Mouse (Mus musculus) neural tube, embryonic 14.5 days (tissue): ENCODE measurements at regions not wholly inside any gene's neighbourhood (a gene's known extent, or its start where the extent isn't known, plus 50 kb on each side); places are given as distances from the start of the nearest gene placed in this dataset.
A peak's percentile ranks its signal among the peaks of the same experiment; 100 is the strongest.

Experiments used
- ATAC-seq: fragments of 200-750 bp; cut with Nextera tagmentation; 2 replicates; pipeline ENCODE4 v1.8.0; 2017; ENCODE audit warnings: low read depth, mild to moderate bottlenecking, moderate TSS enrichment, moderate library complexity
- H3K27ac ChIP-seq: fragments of 300-500 bp; sonication (generic); 2 replicates; pipeline ENCODE4 v1.5.1; 2014; ENCODE audit warnings: low read depth, mild to moderate bottlenecking, control low read depth, low read length, moderate library complexity, mixed read lengths
- H3K27me3 ChIP-seq: fragments of 300-500 bp; sonication (generic); 2 replicates; pipeline ENCODE4 v1.6.1; 2014; ENCODE audit warnings: low read length; ENCODE audit not compliant: control insufficient read depth, insufficient read depth
- H3K36me3 ChIP-seq: fragments of 300-500 bp; sonication (generic); 2 replicates; pipeline ENCODE4 v1.6.1; 2014; ENCODE audit warnings: low read length, mixed read lengths; ENCODE audit not compliant: control insufficient read depth, insufficient read depth
- H3K4me1 ChIP-seq: fragments of 300-500 bp; sonication (generic); 2 replicates; pipeline ENCODE4 v1.6.1; 2014; ENCODE audit warnings: low read length; ENCODE audit not compliant: control insufficient read depth, insufficient read depth
- H3K4me2 ChIP-seq: fragments of 300-500 bp; sonication (generic); 2 replicates; pipeline ENCODE4 v1.6.1; 2014; ENCODE audit warnings: mild to moderate bottlenecking, low read depth, low read length, control low read depth
- H3K4me3 ChIP-seq: fragments of 300-500 bp; sonication (generic); 2 replicates; pipeline ENCODE4 v1.5.1; 2014; ENCODE audit warnings: low read depth, low read length, control low read depth, mixed read lengths
- H3K9ac ChIP-seq: fragments of 300-500 bp; sonication (generic); replicated peaks from 2 replicates; pipeline ENCODE4 v1.6.1; 2014; ENCODE audit warnings: low read depth, mild to moderate bottlenecking, control low read depth, low read length, mixed read lengths
- H3K9me3 ChIP-seq: fragments of 300-500 bp; sonication (generic); 2 replicates; pipeline ENCODE4 v1.6.1; 2016; ENCODE audit warnings: low read length; ENCODE audit not compliant: control insufficient read depth
- WGBS: fragments of 180-500 bp; shearing (Covaris S2); extraction: QIAGEN DNeasy Blood & Tissue Kit; methylation state at CpG from one replicate; pipeline ENCODE4 v1.1.7; 2014; 5-methylcytosine and 5-hydroxymethylcytosine counted together

DNA sequence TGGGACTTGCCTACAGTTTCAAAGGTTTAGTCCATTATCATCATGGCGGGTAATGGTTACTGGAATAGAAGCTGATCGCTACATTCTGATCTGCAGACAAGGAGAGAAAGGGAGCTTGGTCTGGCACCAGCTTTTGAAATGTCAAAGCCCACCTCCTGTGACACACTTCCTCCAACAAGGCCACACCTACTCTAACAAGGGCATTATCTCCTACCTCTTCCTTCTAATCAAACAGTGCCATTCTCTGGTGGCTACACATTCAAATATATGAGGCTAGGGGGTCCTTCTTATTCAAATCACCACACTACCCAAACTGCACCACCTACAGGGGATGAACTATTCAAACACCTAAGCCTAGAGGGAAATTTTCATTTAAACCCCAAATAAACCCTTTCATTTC, 81.9 kb upstream of the Tle4 start:
- 92% methylated on average over 2 of the region's 2 CpGs for WGBS
- Histone ChIP-seq H3K27ac (no peak overlapping the region), H3K4me3 (no peak overlapping the region), H3K4me1 (no peaks in the 10 kb centered on the region), H3K36me3 (no peaks in the 10 kb centered on the region), H3K9ac (no peak overlapping the region), H3K4me2 (no peak overlapping the region), H3K27me3 (no peaks in the 10 kb centered on the region), H3K9me3 (no peaks in the 10 kb centered on the region)
- no peak for ATAC-seq

DNA sequence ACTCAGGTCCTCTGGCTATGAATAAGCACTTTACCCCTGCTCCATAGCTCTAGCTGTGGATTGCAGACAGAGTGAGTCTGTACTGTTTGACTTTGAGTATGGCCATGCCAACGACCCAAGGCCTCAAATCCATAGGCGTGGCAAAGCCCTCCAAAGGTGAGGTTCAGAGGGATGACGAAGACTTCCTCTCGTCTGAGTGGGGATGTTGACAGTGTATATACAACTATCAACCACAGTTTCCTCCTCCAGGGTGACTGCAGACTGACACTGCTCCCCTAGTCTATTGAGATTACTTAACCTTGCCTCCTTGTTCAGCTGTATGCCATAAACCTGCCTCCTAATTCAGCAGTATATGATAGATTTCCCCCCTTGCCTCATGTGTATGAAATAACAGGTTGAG, 80.7 kb upstream of the Tle4 start:
- H3K27ac ChIP-seq: no peak overlapping the region
- H3K9me3 ChIP-seq: no peaks in the 10 kb centered on the region
- H3K4me1 ChIP-seq: no peaks in the 10 kb centered on the region
- H3K4me2 ChIP-seq: no peak overlapping the region
- no peak overlapping the region for H3K9ac ChIP-seq
- H3K27me3 ChIP-seq: no peaks in the 10 kb centered on the region
- H3K4me3 ChIP-seq: no peak overlapping the region
- WGBS: 86% methylated on average over 4 of the region's 4 CpGs
- H3K36me3 ChIP-seq: no peaks in the 10 kb centered on the region
- ATAC-seq: no peak

DNA sequence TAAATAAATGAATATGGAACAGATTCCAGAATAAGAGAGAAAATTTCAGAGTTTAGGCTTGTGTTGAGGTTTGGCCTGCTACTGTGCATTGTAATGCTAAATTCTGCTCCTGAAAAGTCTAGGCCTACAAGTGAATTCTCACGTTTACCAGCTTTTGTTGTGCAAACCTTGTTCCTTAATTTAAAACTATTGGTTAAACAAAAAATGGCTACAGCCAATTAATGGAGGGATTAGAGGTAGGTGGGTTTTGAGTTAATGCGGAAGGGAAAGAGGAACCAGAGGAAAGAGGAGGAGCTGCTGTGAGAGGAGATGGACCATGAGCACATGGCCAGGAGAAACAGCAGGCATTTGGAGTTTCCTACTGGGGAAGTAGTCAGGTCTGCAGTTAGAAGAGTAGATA, 79.1 kb upstream of the Tle4 start:
- no peak for ATAC-seq

DNA sequence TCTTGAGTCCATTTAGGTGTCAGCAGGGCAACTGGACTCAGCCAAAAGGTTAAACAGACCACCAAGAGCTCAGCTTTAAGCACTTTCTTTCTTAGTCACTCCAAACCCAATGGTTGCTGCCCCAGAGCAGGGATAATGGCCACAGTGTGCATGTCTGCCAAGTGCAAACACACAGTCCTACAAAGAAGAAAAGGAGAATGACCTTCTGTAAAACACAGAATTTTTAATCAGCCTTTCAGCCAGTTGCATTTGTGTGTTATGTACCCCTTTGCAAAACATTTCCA, 72.9 kb upstream of the Tle4 start:
- Histone ChIP-seq H3K9me3 (no peaks in the 10 kb centered on the region), H3K36me3 (no peaks in the 10 kb centered on the region), H3K4me3 (no peak overlapping the region), H3K27me3 (no peaks in the 10 kb centered on the region), H3K4me2 (no peak overlapping the region), H3K4me1 (peaks cover 3% of the 10 kb centered on the region; the same call in 1 of the 2 replicates), H3K9ac (no peak overlapping the region), H3K27ac (no peak overlapping the region)
- no peak for ATAC-seq

More for the DNA sequence above, 79.1 kb upstream of the Tle4 start:
- H3K4me2 ChIP-seq: no peak overlapping the region
- H3K27ac ChIP-seq: no peak overlapping the region
- no peaks in the 10 kb centered on the region for H3K4me1 ChIP-seq
- H3K4me3 ChIP-seq: no peak overlapping the region
- no peak overlapping the region for H3K9ac ChIP-seq
- H3K36me3 ChIP-seq: no peaks in the 10 kb centered on the region
- WGBS: 52% methylated on average over 2 of the region's 2 CpGs
- H3K27me3 ChIP-seq: no peaks in the 10 kb centered on the region
- no peaks in the 10 kb centered on the region for H3K9me3 ChIP-seq

DNA sequence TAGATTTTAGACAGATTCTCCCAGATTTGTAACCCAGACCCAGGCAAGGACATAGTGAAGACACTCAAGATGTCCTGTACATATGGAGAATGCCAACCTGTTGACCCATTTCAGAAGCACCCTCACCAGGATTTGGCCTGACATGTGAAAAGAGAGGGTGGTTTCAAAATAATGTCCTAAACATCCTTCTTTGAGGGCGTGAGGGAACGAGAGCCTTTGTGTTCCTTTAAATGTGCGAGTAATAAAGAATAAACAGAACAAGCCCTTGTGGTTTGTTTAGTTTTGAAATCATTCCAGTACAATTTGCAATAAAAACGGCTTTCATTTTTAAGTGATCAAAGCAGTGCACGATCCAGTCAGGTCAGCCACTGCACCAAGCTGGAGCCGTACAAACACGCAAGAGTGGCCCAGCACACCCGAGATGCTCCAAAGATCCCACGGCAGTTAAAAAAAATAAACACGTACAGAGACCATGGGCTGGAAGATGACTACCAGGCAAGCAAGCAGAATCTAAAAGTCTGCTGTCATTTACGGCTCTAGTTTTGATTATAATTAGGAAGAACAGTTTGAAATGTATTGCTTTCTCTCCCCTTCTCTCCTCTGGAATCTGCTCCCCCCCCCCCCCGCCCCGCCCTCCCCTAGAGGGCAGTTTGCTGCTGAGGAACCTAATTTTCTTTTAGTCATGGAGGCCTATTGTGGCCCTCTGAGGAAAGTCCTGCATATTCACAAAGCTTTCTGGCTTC, 72.4 kb upstream of the Tle4 start:
- Histone ChIP-seq H3K4me3 (no peak overlapping the region), H3K4me2 (no peak overlapping the region), H3K27me3 (no peaks in the 10 kb centered on the region), H3K36me3 (no peaks in the 10 kb centered on the region), H3K9ac (no peak overlapping the region), H3K27ac (no peak overlapping the region), H3K4me1 (peaks cover 3% of the 10 kb centered on the region; the same call in 1 of the 2 replicates), H3K9me3 (no peaks in the 10 kb centered on the region)
- no peak for ATAC-seq
- WGBS: 50% methylated on average over 12 of the region's 13 CpGs

DNA sequence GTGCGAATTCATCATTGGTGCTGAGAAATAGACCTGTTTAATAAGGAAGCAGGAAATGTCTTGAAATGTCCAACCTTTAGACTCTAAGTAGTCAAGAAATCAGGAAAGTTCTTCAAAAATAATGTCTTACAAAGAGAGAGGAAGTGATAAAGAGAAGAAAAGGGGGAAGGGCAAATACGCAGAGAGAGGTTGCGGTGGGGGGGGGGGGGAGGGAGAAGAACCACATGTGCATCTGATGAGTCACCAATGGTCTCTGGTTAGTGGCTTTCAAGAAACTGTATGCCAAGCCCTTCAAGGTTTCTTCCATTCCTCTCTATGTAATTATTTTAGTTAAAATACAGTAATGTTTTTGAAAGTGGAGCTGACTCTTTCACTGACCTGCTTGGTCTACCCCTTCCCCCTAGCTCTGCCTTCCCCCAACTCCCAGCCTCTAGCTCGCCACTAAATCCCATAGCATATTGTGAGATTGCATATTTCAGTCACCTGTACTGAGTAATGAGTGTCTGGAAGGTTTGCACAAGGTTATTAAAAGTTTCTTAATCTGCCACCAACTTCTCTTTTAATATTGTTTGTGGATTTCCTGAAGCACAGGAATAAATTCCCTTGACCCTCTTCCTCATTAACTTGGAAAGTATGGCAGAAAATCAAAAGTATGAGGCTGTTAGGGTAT, 70.8 kb upstream of the Tle4 start:
- peaks cover 3% of the 10 kb centered on the region; the same call in 1 of the 2 replicates for H3K4me1 ChIP-seq
- H3K9ac ChIP-seq: no peak overlapping the region
- H3K36me3 ChIP-seq: no peaks in the 10 kb centered on the region
- no peak for ATAC-seq
- no peak overlapping the region for H3K4me3 ChIP-seq
- H3K9me3 ChIP-seq: no peaks in the 10 kb centered on the region
- no peak overlapping the region for H3K4me2 ChIP-seq
- H3K27ac ChIP-seq: no peak overlapping the region
- WGBS: 93% methylated on average over 4 of the region's 4 CpGs
- H3K27me3 ChIP-seq: no peaks in the 10 kb centered on the region

DNA sequence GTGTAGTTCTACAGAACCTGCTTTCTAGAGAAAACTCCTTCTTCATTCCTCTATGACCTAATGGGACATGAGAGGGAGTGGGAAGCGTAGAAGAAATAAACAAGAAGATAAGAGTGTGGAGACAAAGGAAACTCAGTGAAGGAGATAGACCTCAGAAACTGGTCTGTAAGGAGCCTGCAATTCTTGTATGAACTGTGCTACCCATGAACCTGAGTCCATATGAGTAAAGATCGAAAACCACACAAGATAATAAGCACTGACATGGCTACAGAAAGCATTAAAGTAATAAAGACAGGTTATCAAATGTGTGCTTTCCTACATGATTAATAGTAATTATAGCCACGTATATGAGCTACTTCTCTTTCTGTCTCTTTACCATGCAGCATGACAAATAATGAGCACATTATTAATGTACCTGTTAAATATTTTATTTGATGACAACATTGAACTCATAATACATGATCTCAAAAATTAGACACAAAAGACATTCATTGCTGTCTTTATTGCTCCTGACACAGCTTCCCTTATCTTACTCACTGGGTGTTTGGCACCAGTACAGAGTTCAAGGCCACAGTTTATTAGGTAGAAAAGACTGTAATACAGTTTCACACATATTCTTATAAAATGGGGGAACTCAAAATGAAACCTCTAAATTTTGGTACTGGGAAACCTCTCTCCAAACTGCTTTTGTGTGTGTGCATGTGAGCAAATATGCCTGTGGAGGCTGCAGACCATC, 67.0 kb upstream of the Tle4 start:
- Histone ChIP-seq H3K27me3 (no peaks in the 10 kb centered on the region), H3K4me2 (no peak overlapping the region), H3K9ac (no peak overlapping the region), H3K9me3 (no peaks in the 10 kb centered on the region), H3K27ac (no peak overlapping the region), H3K36me3 (no peaks in the 10 kb centered on the region), H3K4me3 (no peak overlapping the region), H3K4me1 (no peaks in the 10 kb centered on the region)
- WGBS: 79% methylated on average over 3 of the region's 3 CpGs
- no peak for ATAC-seq

DNA sequence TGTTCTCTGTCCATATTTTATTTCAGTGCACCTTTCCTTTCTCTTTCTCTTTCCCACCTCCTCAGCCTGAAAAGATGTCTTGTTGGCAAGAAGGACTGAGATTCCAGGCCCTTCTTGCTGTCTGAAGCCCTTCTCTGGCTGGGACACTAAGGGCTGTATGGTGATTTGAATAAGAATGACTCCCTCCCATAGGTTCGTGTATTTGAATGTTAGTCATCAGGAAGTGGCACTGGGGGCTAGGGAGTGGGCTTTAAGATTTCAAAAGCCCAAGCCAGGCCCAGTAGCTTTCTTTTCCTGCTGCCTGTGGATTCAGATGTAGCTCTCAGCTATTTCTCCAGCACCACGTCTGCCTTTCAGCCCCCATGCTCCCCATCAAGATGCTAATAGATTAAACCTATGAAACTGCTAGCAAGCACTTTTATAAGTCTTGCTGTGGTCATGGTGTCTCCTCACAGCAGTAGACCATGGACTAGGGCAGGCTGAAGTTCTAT, 66.3 kb upstream of the Tle4 start:
- no peaks in the 10 kb centered on the region for H3K27me3 ChIP-seq

DNA sequence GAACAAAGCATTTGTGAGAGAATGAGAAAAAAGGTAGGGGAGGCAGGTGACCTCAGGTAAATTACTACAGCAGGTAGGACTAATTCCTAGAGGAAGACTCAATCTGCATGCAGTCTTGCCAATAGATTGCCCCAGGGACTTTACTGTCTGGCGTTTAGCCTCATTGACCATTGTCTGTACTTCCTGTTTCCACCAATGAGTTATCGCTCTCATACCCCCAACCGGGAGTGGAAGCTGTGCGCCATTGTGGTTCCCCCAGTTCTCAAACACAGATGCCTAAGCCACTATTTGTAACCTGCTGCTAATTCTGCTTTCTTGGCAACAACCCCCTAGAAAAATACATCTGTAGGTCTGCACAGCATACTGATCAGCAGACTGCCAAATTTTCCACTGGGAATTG, 65.5 kb upstream of the Tle4 start:
- Histone ChIP-seq H3K4me2 (no peak overlapping the region), H3K9ac (no peak overlapping the region), H3K4me1 (no peaks in the 10 kb centered on the region), H3K27ac (no peak overlapping the region), H3K9me3 (no peaks in the 10 kb centered on the region), H3K4me3 (no peak overlapping the region), H3K27me3 (no peaks in the 10 kb centered on the region), H3K36me3 (no peaks in the 10 kb centered on the region)
- ATAC-seq: 0 out of 2 replicates have a peak, but pooled peaks have one; percentile 28
- WGBS: 50% methylated on average over 4 of the region's 4 CpGs

More for the DNA sequence above, 66.3 kb upstream of the Tle4 start:
- Histone ChIP-seq H3K9me3 (no peaks in the 10 kb centered on the region), H3K36me3 (no peaks in the 10 kb centered on the region), H3K27ac (no peak overlapping the region), H3K9ac (no peak overlapping the region), H3K4me2 (no peak overlapping the region), H3K4me1 (no peaks in the 10 kb centered on the region), H3K4me3 (no peak overlapping the region)
- 48% methylated on average over 2 of the region's 2 CpGs for WGBS
- ATAC-seq: no peak
